Mouse (Mus musculus): ENCODE data around the gene Csad. TPM values are rescaled to one million over a fixed set of nuclear protein-coding genes. Genes with fewer than 3 reads are reported as not detected.

The Csad gene
- polyA plus RNA-seq, 1 experiment from 2014 or later = 32.1 TPM

- TF ChIP-seq EP300 (optimal IDR thresholded peaks at IDR 0.05) = no peak
- no peak for TF ChIP-seq CTCF (IDR thresholded peaks at IDR 0.05; ENCODE audit: low read depth)
- DNase-seq (ENCODE audit: low spot score) (no peak), ATAC-seq (ENCODE audit: low FRiP score, low TSS enrichment) (peak; percentile 55; the same call in 1 of the 2 replicates)
- no peak overlapping the region for H3K4me2 ChIP-seq (replicated peaks; ENCODE audit: low read depth)
- no peaks in the 10 kb centered on the region for H3K4me1 ChIP-seq (replicated peaks; ENCODE audit: control insufficient read depth, insufficient read depth)
- no peaks in the 10 kb centered on the region for H3K9me3 ChIP-seq (ENCODE audit: control insufficient read depth, low read length)
- no peak overlapping the region for H3K4me3 ChIP-seq (ENCODE audit: low read depth, low read length)
- WGBS = 73% methylated on average over 3 of the region's 3 CpGs
- no peaks in the 10 kb centered on the region for H3K27me3 ChIP-seq (ENCODE audit: control insufficient read depth, insufficient read depth, low read length)
- H3K9ac ChIP-seq (ENCODE audit: low read length) = no peak overlapping the region
- no peak overlapping the region for H3K27ac ChIP-seq (replicated peaks)
- H3K36me3 ChIP-seq (ENCODE audit: control insufficient read depth, insufficient read depth, low read length) = no peaks in the 10 kb centered on the region
These were observed 30.9 kb downstream of the Csad start for GRCm38 (mm10) chr15:102173581-102173980.

DNA sequence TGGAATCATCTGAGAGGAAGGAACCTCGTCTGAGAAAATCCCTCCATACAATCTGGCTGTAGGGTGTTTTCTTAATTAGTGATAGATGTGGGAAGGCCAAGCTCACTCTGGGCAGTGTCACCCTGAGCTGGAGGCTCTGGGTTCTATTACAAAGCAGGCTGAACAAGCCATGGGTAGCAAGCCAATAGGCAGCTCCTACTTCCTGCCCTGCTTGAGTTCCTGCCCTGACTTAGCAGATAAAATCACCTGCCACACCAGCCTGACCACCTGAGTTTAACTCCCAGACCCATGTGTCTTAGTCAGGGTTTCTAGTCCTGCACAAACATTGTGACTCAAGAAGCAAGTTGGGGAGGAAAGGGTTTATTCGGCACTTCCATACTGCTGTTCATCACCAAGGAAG, 35.5 kb downstream of the Csad start:
- H3K36me3 ChIP-seq (ENCODE audit: control insufficient read depth, insufficient read depth, low read length) = no peaks in the 10 kb centered on the region
- H3K4me2 ChIP-seq (replicated peaks; ENCODE audit: low read depth) = no peak overlapping the region
- H3K27ac ChIP-seq (replicated peaks) = no peak overlapping the region
- DNase-seq (ENCODE audit: low spot score) = no peak
- H3K9me3 ChIP-seq (ENCODE audit: control insufficient read depth, low read length) = no peaks in the 10 kb centered on the region
- H3K9ac ChIP-seq (ENCODE audit: low read length) = no peak overlapping the region
- WGBS = 34% methylated on average over 2 of the region's 2 CpGs
- ATAC-seq (ENCODE audit: low FRiP score, low TSS enrichment) = peak; percentile 41
- H3K4me3 ChIP-seq (ENCODE audit: low read depth, low read length) = no peak overlapping the region
- TF ChIP-seq CTCF (IDR thresholded peaks at IDR 0.05; ENCODE audit: low read depth) = no peak
- no peak for TF ChIP-seq EP300 (optimal IDR thresholded peaks at IDR 0.05)
- no peaks in the 10 kb centered on the region for H3K27me3 ChIP-seq (ENCODE audit: control insufficient read depth, insufficient read depth, low read length)
- H3K4me1 ChIP-seq (replicated peaks; ENCODE audit: control insufficient read depth, insufficient read depth) = no peaks in the 10 kb centered on the region; the same call in 1 of the 2 replicates

DNA sequence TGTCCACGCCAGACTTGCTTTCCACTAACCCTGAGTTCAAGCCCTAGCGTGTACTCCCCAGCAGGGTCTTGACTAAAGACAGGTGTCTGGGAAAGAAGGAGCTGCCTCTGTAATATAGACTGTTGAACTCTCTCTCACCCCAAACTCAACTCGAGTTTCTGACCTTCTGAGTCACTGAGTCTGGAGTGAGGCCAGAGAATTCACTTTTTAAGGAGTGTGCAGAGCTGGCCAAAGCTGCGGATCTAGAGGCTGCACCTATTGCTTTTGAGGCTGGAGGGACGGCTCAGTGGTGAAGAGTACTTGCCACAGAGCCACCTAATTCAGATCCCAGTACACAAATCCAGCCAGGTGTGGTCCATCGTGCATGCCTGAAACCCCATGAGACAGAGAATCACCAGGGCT, 36.9 kb downstream of the Csad start:
- ATAC-seq (ENCODE audit: low FRiP score, low TSS enrichment) = peak; percentile 82
- no peak overlapping the region for H3K9ac ChIP-seq (ENCODE audit: low read length)
- no peaks in the 10 kb centered on the region for H3K27me3 ChIP-seq (ENCODE audit: control insufficient read depth, insufficient read depth, low read length)
- no peaks in the 10 kb centered on the region; the same call in 1 of the 2 replicates for H3K4me1 ChIP-seq (replicated peaks; ENCODE audit: control insufficient read depth, insufficient read depth)
- TF ChIP-seq EP300 (optimal IDR thresholded peaks at IDR 0.05) = no peak
- TF ChIP-seq CTCF (IDR thresholded peaks at IDR 0.05; ENCODE audit: low read depth) = peak; percentile 7; the same call in 1 of the 2 replicates
- peak; percentile 63 for DNase-seq (ENCODE audit: low spot score)
- no peak overlapping the region for H3K4me2 ChIP-seq (replicated peaks; ENCODE audit: low read depth)
- WGBS = 13% methylated on average over 6 of the region's 6 CpGs
- no peaks in the 10 kb centered on the region for H3K9me3 ChIP-seq (ENCODE audit: control insufficient read depth, low read length)
- no peak overlapping the region for H3K27ac ChIP-seq (replicated peaks)
- no peaks in the 10 kb centered on the region for H3K36me3 ChIP-seq (ENCODE audit: control insufficient read depth, insufficient read depth, low read length)
- H3K4me3 ChIP-seq (ENCODE audit: low read depth, low read length) = no peak overlapping the region

GRCm38 (mm10) chr15:102165468-102166100, 38.9 kb downstream of the Csad start:
- DNase-seq (ENCODE audit: low spot score) (no peak), ATAC-seq (ENCODE audit: low FRiP score, low TSS enrichment) (no peak)
- Histone ChIP-seq H3K4me2 (replicated peaks; ENCODE audit: low read depth) (no peak overlapping the region), H3K4me1 (replicated peaks; ENCODE audit: control insufficient read depth, insufficient read depth) (no peaks in the 10 kb centered on the region; the same call in 1 of the 2 replicates), H3K4me3 (ENCODE audit: low read depth, low read length) (no peak overlapping the region), H3K27ac (replicated peaks) (no peak overlapping the region), H3K9ac (ENCODE audit: low read length) (no peak overlapping the region), H3K9me3 (ENCODE audit: control insufficient read depth, low read length) (no peaks in the 10 kb centered on the region), H3K36me3 (ENCODE audit: control insufficient read depth, insufficient read depth, low read length) (no peaks in the 10 kb centered on the region), H3K27me3 (ENCODE audit: control insufficient read depth, insufficient read depth, low read length) (no peaks in the 10 kb centered on the region)
- 32% methylated on average over 6 of the region's 6 CpGs for WGBS
- TF ChIP-seq CTCF (IDR thresholded peaks at IDR 0.05; ENCODE audit: low read depth) = no peak
- TF ChIP-seq EP300 (optimal IDR thresholded peaks at IDR 0.05) = no peak

- ATAC-seq (ENCODE audit: low FRiP score, low TSS enrichment) = no peak
- H3K27me3 ChIP-seq (ENCODE audit: control insufficient read depth, insufficient read depth, low read length) = no peaks in the 10 kb centered on the region
- H3K9ac ChIP-seq (ENCODE audit: low read length) = no peak overlapping the region
- no peaks in the 10 kb centered on the region for H3K9me3 ChIP-seq (ENCODE audit: control insufficient read depth, low read length)
- no peak for DNase-seq (ENCODE audit: low spot score)
- no peak overlapping the region for H3K4me2 ChIP-seq (replicated peaks; ENCODE audit: low read depth)
- 51% methylated on average over 3 of the region's 3 CpGs for WGBS
- H3K4me3 ChIP-seq (ENCODE audit: low read depth, low read length) = no peak overlapping the region
- no peaks in the 10 kb centered on the region for H3K36me3 ChIP-seq (ENCODE audit: control insufficient read depth, insufficient read depth, low read length)
- H3K4me1 ChIP-seq (replicated peaks; ENCODE audit: control insufficient read depth, insufficient read depth) = no peaks in the 10 kb centered on the region; the same call in 1 of the 2 replicates
- no peak overlapping the region for H3K27ac ChIP-seq (replicated peaks)
- TF ChIP-seq CTCF (IDR thresholded peaks at IDR 0.05; ENCODE audit: low read depth) = peak; percentile 40
- no peak for TF ChIP-seq EP300 (optimal IDR thresholded peaks at IDR 0.05)
These were observed 40.4 kb downstream of the Csad start for GRCm38 (mm10) chr15:102163900-102164693.

Measured in stomach, postnatal 0 days (tissue).